Mouse (Mus musculus) cerebellum, postnatal 10 days (tissue): ENCODE measurements around the gene Adipoq.

Experiments used
- DNase-seq, 2 experiments: peaks; one replicate each; pipeline ENCODE4 v3.0.0; 2021; ENCODE audit warnings: mixed read lengths in 2 of 2

Gene Adipoq

GRCm38 (mm10) chr16:23115486-23115885 is 30.9 kb upstream of the Adipoq start:
- DNase-seq, result no peak

GRCm38 (mm10) chr16:23117173-23117572 is 29.2 kb upstream of the Adipoq start:
- no peak for DNase-seq

DNA sequence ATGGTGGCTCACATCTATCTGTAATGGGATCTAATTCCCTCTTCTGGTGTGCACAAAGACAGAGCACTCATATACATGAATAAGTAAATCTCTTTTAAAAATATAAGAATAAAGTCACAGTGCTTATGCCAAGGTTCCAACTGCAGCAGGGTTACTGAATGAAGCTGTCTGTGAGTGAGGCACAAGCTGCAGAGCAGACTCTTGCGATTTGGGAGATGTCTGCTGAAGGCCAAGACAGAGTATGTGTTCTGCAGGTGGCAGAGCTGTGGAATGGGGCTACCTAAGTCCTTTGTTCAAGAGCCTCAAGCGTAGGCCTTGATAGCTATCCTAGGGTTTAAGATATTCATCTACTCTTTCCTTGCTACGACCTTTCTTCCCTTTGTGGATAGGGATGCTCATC is 23.9 kb upstream of the Adipoq start:
- DNase-seq, result no peak

DNA sequence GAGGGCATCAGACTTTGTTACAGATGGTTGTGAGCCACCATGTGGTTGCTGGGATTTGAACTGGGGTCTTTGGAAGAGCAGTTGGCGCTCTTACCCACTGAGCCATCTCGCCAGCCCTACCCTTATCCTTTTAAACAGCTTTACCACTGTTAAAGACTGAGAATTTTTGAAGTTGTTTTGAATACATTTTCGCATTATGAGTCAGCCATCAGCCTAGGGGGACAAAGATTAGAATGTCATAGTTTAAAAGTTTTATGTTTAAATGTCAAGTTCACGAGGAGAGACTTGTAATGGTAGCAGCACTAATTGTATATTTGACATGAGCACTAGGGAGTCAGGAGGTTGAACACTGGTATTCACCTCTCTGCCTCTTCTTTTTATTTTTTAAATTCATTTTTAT is 23.2 kb upstream of the Adipoq start:
- no peak for DNase-seq

- DNase-seq, result no peak
Observed at GRCm38 (mm10) chr16:23124398-23124797, 21.9 kb upstream of the Adipoq start.

GRCm38 (mm10) chr16:23127311-23127672 is 19.0 kb upstream of the Adipoq start:
- no peak for DNase-seq

- DNase-seq, result peak; percentile 97
Observed at GRCm38 (mm10) chr16:23127673-23128375, 18.5 kb upstream of the Adipoq start, which contains the start of gene Rfc4. Rfc4 (minus strand) TSS chr16:23127737.

DNA sequence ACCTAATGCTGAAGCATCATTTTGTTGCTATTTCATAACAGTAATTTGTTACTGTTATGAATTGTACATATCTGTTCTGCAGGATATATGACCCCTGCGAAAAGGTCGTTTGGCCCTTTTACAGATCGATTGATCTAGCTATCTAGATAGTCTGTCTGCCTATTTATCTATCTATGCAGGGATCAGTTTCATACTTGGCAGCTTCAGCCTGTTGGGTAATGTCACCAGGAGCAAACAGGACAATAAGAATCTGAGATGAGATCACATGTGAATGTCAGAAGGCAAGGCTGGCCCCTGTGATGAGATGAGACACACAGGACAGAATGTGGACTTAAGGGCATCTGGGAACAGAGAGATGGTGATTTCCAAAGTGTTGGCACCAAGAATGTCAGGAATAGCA is 16.0 kb upstream of the Adipoq start:
- no peak for DNase-seq

GRCm38 (mm10) chr16:23132336-23132735 is 14.0 kb upstream of the Adipoq start:
- DNase-seq, result no peak

DNA sequence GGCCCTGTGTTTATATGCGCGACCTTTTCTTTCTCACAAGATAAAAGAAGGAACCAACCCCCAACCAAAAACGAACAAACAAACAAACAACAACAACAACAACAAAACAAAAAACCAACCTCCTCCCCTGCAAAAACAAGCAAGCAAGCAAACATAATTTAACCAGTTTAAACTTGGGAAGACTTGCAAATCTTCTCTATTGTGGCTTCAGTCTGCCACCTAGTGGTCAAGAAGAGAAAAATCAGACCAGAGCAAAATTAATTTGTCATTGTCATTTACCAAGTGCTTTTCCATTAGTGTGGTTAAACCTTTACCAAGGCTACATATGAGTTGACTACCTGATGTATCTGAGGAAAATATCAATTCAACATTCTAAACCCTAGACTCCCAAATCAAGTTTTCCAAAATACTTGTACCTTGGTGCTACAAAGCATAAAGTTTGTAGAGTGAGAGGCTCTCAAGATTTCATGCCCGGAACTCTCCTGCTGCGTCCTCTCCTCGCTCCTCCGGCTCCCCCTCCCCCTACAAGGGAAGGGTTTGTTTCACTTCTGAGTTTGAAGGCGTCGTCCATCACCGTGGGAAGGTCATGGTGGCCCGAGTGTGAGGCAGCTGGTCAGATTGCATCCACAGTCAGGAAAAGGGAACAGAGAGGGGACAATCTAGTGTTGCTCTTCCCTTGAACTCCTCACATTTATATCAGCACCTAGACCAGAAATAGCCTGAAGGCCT is 10.8 kb upstream of the Adipoq start:
- peak in 1 of 2 experiments; percentile 57 for DNase-seq

DNA sequence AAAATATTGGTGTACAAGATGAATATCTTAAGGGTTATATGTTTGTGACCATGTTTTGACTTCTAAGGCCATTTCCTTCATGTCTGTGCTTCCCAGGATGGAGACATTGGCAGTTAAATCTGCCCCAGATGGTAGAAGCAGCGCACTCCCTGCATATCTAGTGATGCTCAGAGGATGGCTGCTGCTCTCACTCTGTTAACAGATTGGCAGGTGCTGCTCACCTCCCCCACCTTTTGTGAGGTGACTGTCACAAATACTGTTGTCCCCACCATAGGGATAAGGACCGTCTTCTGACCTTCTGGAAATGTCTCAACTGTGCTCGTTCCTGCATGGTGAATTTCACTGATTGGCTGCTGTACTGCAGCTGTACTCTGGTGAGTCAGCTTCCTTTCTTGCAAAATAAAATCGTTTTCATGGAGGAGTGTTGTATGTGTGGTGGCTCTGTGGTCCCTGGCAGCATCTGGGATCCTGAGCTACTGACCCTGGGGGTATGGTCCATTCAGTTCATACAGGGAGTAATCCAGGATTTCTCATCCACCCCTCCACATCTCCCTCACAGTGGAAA is 9.8 kb upstream of the Adipoq start:
- DNase-seq, result peak; percentile 42 to 51

DNA sequence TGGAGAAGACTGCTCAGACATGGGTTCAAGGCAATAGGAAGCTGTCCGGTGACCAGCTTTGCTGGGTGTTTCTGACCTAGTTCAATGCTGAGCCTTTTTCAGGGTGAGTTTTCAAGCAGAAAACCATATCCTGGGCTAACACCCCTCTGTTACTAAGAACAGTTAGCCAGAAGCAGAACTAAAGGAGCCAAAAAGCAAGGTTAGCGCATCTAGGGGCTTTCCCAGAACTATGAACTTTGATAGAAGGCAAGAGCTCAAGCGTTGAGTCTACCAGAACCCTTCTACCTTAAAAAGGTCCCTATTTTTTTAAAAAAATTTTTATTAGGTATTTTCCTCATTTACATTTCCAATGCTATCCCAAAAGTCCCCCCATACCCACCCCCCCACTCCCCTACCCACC is 5.4 kb upstream of the Adipoq start:
- no peak for DNase-seq

GRCm38 (mm10) chr16:23144326-23144725 is 2.0 kb upstream of the Adipoq start:
- DNase-seq, result no peak

- DNase-seq, result peak in 1 of 2 experiments; percentile 19
Observed at GRCm38 (mm10) chr16:23145211-23145610, 1.1 kb upstream of the Adipoq start.

- no peak for DNase-seq
Observed at GRCm38 (mm10) chr16:23148936-23149335, 2.6 kb downstream of the Adipoq start.

DNA sequence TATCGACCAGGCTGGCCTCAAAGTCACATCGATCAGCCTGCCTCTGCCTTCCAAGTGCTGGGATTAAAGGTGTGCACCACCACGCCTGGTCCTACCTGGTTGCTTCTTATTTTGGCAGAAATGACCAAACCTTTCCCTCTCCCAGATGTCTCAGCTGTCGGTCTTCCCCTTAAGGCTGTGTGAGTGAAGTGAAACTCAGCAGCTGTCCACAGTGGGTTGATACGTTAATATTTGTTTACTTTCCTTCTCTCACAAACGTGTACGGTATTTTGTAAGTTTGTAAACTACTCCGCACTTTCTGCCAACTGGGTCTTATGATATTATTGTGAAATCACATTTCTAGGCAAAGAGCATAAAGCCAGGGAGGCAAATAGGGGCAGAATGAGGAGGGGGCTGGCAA is 3.1 kb downstream of the Adipoq start:
- no peak for DNase-seq

DNA sequence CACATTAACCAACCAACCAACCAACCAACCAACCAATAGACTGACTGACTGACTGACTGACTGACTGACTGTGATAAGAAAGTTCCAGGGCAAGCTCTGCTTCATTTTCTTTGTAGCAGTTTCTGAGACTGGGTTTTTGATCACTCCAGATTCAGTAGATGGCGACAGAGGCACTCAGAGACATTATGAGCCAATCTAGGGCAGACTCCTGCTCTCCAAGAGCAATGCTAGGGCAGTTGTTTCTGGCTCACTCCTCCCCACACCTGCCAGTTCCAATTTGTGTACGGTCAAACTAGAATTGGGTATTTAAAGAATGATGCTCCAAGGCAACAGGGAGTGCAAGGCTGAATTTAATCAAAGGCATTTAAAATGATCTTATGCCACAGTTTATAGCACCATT is 5.1 kb downstream of the Adipoq start:
- peak; percentile 43 to 53 for DNase-seq

DNA sequence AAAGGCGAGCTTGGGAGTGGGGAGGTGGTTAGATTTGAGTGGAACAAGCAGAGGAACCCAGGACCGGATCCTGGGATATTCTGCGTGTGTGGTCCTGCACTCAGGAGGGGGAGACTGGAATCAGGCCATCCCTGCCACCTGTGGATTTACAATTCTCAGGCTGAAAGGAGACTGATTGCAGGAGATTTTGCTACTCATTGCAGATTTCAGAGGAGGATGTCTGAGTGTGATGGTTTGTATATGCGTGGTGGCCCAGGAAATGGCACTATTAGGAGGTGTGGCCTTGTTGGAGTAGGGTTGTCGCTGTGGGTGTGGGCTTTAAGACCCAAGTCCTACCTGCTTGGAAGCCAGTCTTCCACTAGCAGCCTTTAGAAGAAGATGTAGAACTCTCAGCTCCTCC is 7.9 kb downstream of the Adipoq start:
- no peak for DNase-seq

- DNase-seq, result no peak
Observed at GRCm38 (mm10) chr16:23157013-23157412, 10.7 kb downstream of the Adipoq start.

- no peak for DNase-seq
Observed at GRCm38 (mm10) chr16:23158292-23158691, 12.0 kb downstream of the Adipoq start.

DNA sequence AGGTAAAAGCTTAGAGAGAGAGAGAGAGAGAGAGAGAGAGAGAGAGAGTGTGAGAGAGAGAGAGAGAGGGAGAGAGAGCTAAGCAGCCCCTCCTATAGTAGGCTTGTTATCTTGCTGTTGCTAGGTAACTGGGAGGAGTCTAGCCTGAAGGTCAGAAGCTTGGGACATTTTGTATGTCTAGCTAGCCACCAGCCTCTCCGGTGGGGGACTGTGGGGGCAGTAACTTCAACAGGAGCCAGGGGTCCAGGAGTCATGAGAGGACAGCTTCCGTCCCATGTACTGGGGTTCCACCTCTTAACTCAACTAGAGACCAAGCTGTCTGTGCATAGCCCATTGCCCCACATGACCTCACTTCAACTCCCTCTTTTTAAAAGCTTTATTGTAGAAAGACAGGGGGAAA is 12.6 kb downstream of the Adipoq start:
- no peak for DNase-seq

DNA sequence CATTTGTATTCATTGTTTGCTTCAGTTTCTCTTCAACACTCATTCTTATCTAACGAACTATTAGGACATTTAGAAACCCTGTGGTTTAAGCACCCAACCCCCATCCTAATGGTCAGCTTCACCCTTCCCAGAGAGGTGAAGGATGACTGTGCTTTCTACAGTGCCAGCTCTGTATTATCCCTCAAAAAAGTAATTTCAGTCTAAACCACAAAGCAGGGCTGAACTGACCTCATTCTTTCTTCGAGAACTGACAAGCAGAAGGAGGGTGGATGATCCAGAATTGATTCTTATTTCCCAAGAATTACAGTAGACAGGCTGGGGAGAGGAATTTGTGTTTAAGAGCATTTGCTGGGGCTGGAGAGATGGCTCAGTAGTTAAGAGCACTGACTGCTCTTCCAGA is 13.4 kb downstream of the Adipoq start:
- no peak for DNase-seq

DNA sequence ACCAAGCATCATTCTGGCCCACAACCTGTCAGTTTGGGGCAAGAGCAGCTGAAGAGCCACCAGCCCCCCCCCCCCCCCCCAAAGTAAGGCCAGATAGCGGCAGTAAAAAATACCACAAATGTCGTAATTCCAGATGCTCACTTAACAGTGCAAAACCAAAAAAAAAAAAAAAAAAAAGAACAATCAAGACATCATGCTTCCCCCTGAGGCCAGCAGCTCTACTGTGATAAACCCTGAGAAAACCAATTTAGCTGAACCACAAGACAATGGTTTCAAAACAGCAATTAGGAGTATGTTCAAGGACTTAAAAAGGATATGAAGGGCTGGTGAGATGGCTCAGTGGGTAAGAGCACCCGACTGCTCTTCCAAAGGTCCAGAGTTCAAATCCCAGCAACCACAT is 15.8 kb downstream of the Adipoq start:
- no peak for DNase-seq

DNA sequence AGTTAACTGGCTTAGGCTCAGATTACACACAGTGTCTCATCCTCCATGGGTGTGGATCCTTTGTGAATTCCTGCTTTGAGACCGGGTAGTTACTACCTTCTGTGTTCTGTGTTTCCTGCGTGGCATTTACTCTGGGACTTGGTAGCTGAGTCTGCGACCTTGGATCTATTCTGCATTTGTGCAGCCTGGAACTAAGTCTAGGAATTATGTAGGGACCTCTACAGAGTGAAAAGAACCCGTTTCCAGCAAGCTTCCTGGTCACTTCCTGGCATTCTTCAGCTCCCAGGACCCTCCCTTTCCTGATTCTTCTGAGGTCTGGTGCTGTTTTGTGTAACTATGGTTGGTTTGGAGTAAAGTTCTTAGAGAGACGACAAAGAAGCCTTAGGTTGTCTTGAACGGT is 18.1 kb downstream of the Adipoq start:
- no peak for DNase-seq
